17 mouse cellular contexts compared by ENCODE assay signal in the genomic region with DNA sequence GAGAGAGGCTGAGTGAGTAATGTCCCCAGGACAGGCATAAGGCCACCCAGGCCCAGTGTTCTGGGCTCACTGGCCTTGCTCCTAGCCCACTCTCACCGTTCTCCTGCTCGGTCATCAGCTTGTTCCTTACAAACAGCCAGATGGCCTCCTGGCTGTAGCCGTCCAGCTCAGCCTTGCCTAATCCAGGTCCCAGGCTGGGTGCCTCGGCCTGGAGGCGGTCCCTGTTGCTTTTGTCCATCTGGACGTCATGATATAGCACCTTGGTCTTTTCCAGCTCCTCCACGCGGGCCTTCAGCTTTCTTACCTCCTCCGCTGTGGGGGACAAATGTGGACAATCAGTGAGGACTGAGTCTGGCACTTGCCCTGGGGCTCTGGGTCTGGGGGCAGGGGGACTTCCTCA. TPM values are rescaled to one million over a fixed set of nuclear protein-coding genes. Genes with fewer than 3 reads are reported as not detected.
A peak's percentile ranks its signal among the peaks of the same experiment; 100 is the strongest.
DNase-seq lines count a peak whose midpoint lies in the region; ATAC-seq lines count a peak whose summit lies in the region.
"Had no signal": no experiment of that assay in that cellular context is flagged by ENCODE, and none has a peak within 500 bp of the region (broad histone marks: within the 10 kb centered on the region; RNA-seq: fewer than 3 reads in every experiment).

No protein-coding gene starts in this region.

- no peaks in the 10 kb centered on the region for H3K36me3 ChIP-seq in forebrain, embryonic 10.5 days (replicated peaks)
- H3K36me3 ChIP-seq in forebrain, embryonic 15.5 days = no peaks in the 10 kb centered on the region
- H3K36me3 ChIP-seq in stomach, embryonic 15.5 days = no peaks in the 10 kb centered on the region
- H3K36me3 ChIP-seq: intestine, embryonic 15.5 days; liver, embryonic 15.5 days had no signal

- no peak overlapping the region for H3K4me3 ChIP-seq in forebrain, embryonic 10.5 days
- H3K4me3 ChIP-seq in forebrain, embryonic 15.5 days = no peak overlapping the region
- H3K4me3 ChIP-seq in stomach, embryonic 15.5 days (replicated peaks) = no peak overlapping the region
- H3K4me3 ChIP-seq: intestine, embryonic 15.5 days; liver, embryonic 15.5 days; myocyte had no signal

- no peaks in the 10 kb centered on the region for H3K27me3 ChIP-seq in forebrain, embryonic 10.5 days (ENCODE audit: poor library complexity, severe bottlenecking)
- no peaks in the 10 kb centered on the region for H3K27me3 ChIP-seq in forebrain, embryonic 15.5 days
- H3K27me3 ChIP-seq in stomach, embryonic 15.5 days (replicated peaks) = no peaks in the 10 kb centered on the region
- H3K27me3 ChIP-seq: intestine, embryonic 15.5 days; liver, embryonic 15.5 days had no signal

- H3K9me3 ChIP-seq in forebrain, embryonic 10.5 days = no peaks in the 10 kb centered on the region
- H3K9me3 ChIP-seq in forebrain, embryonic 15.5 days = no peaks in the 10 kb centered on the region
- no peaks in the 10 kb centered on the region for H3K9me3 ChIP-seq in stomach, embryonic 15.5 days
- H3K9me3 ChIP-seq: intestine, embryonic 15.5 days; liver, embryonic 15.5 days had no signal

- no peak for ATAC-seq in forebrain, embryonic 15.5 days (replicated peaks)
- ATAC-seq in stomach, embryonic 15.5 days (ENCODE audit: insufficient read depth, low FRiP score, low read depth) = no peak; the same call in 1 of the 2 replicates
- ATAC-seq in erythroid progenitor cell, adult 5-6 weeks (replicated peaks; ENCODE audit: low FRiP score, poor library complexity, severe bottlenecking) = no peak
- ATAC-seq: forebrain, postnatal 0 days; intestine, embryonic 15.5 days had no signal

- H3K9ac ChIP-seq in forebrain, embryonic 15.5 days (replicated peaks) = no peak overlapping the region
- H3K9ac ChIP-seq in stomach, embryonic 15.5 days = no peak overlapping the region
- H3K9ac ChIP-seq: forebrain, postnatal 0 days; intestine, embryonic 15.5 days; liver, embryonic 15.5 days had no signal

- H3K4me1 ChIP-seq in forebrain, embryonic 10.5 days = peaks cover 21% of the 10 kb centered on the region
- H3K4me1 ChIP-seq in forebrain, embryonic 15.5 days = no peaks in the 10 kb centered on the region
- peaks cover 6% of the 10 kb centered on the region for H3K4me1 ChIP-seq in stomach, embryonic 15.5 days
- H3K4me1 ChIP-seq: liver, embryonic 15.5 days had no signal

- no peak for DNase-seq in forebrain, embryonic 10.5 days (ENCODE audit: extremely low spot score, low spot score)
- peak; percentile 59 for DNase-seq in retina, postnatal 1 day
- DNase-seq in retina, embryonic 14.5 days (ENCODE audit: low spot score) = no peak
- DNase-seq in cerebellum, postnatal 10 days = peak; percentile 70 to 82
- no peak for DNase-seq in heart, postnatal 36 days
- DNase-seq: adrenal gland, postnatal 36 days; forebrain, postnatal 0 days; gastrocnemius, postnatal 10 days; heart, postnatal 4 days; right cerebral cortex, postnatal 25 days had no signal

- 78% methylated on average over 9 of the region's 9 CpGs for WGBS in forebrain, embryonic 10.5 days
- WGBS in forebrain, embryonic 15.5 days = 67% methylated on average over 9 of the region's 9 CpGs
- WGBS in stomach, embryonic 15.5 days = 66% methylated on average over 9 of the region's 9 CpGs

- no peak overlapping the region for H3K4me2 ChIP-seq in forebrain, embryonic 15.5 days (replicated peaks)
- H3K4me2 ChIP-seq in stomach, embryonic 15.5 days = no peak overlapping the region
- H3K4me2 ChIP-seq: intestine, embryonic 15.5 days; liver, embryonic 15.5 days had no signal

- 0 out of 2 replicates have a peak overlapping the region, but pooled peaks have one; percentile 26 for H3K27ac ChIP-seq in forebrain, embryonic 10.5 days
- no peak overlapping the region for H3K27ac ChIP-seq in forebrain, embryonic 15.5 days (replicated peaks)
- 0 out of 2 replicates have a peak overlapping the region, but pooled peaks have one; percentile 9 for H3K27ac ChIP-seq in stomach, embryonic 15.5 days
- H3K27ac ChIP-seq: intestine, embryonic 15.5 days; kidney, postnatal 0 days; liver, embryonic 15.5 days had no signal

- intact Hi-C loops in heart, postnatal 36 days (cut with DNase I) = no loop called here

RNA-seq across cellular contexts. Expression of a gene that starts 23.5 kb away (rescaled TPM):
- polyA plus RNA-seq in forebrain, embryonic 10.5 days (2016; fragmentation: Nextera tagmentation; extraction: Ambion mirVana) = 0.21 and 0.22 TPM in 2 replicates
- polyA plus RNA-seq in forebrain, embryonic 15.5 days (2015; fragmentation: Nextera tagmentation; extraction: Ambion mirVana) = 0.18 and 0.55 TPM in 2 replicates
- polyA plus RNA-seq in stomach, embryonic 15.5 days (2015; fragmentation: Nextera tagmentation; extraction: Ambion mirVana) = 8.8 and 12.3 TPM in 2 replicates
- total RNA-seq in erythroid progenitor cell, adult 5-6 weeks (2015; ENCODE audit: low replicate concordance) = not detected in 2 replicates
- total RNA-seq in erythroid progenitor cell, adult 5-6 weeks (2017; ENCODE audit: low replicate concordance) = not detected in 2 replicates
- not detected for total RNA-seq in heart, postnatal 36 days (2021)

Comparison
In these comparisons a context has a peak if more than half of its experiments do, and no peak if none do; other contexts are left out.
1. DNase-seq: peak in retina, postnatal 1 day (single experiment) and cerebellum, postnatal 10 days (2 of 2); none in forebrain, embryonic 10.5 days (single experiment), retina, embryonic 14.5 days (single experiment) and heart, postnatal 36 days (0 of 2).